Mouse (Mus musculus) ovary, adult 18-20 months (tissue): ENCODE data around the gene Olfr303.
"Not testable (repeated sequence)": the region's sequence is repeated elsewhere in the genome, so short reads cannot be mapped to it uniquely, and the experiment has no call there.

Experiments
- DNase-seq: peaks from one replicate; pipeline ENCODE4 v3.0.0; 2022; ENCODE audit warnings: low spot score, mixed read lengths

The Olfr303 gene

GRCm38 (mm10) chr7:86397689-86398088 lies at the start of gene Olfr303:
Gene Olfr303, minus strand, starts transcription at chr7:86397789.
- no peak for DNase-seq

GRCm38 (mm10) chr7:86403546-86403945 lies 6.0 kb upstream of the Olfr303 start, which contains the start of gene Olfr301:
Gene Olfr301, plus strand, starts transcription at chr7:86403846.
- DNase-seq: no peak

GRCm38 (mm10) chr7:86386558-86386957 lies 11.0 kb downstream of the Olfr303 start, which contains the start of gene Olfr304:
Gene Olfr304, minus strand, starts transcription at chr7:86386658.
- DNase-seq: no peak

GRCm38 (mm10) chr7:86385769-86386168 lies 11.8 kb downstream of the Olfr303 start:
- DNase-seq: no peak

GRCm38 (mm10) chr7:86366828-86367227 lies 30.8 kb downstream of the Olfr303 start, which contains the start of gene Olfr305:
Gene Olfr305, minus strand, starts transcription at chr7:86366928.
- no peak for DNase-seq

- DNase-seq: not testable (repeated sequence)
Observed at GRCm38 (mm10) chr7:86346296-86346695, 51.3 kb downstream of the Olfr303 start.

GRCm38 (mm10) chr7:86344253-86344652 lies 53.3 kb downstream of the Olfr303 start:
- DNase-seq: no peak

GRCm38 (mm10) chr7:86342881-86343565 lies 54.6 kb downstream of the Olfr303 start:
- no peak for DNase-seq
